Mouse (Mus musculus) stomach, postnatal 0 days (tissue): Measurements from ENCODE around the gene Ppfibp1.

Experiments
- CTCF ChIP-seq: IDR thresholded peaks from 2 replicates; pipeline ENCODE4 v1.5.1; 2016; ENCODE audit warnings: antibody characterized with exemption, low read depth, mild to moderate bottlenecking, moderate library complexity
- EP300 ChIP-seq: optimal IDR thresholded peaks from 2 replicates; pipeline ENCODE3; 2016; ENCODE audit warnings: antibody characterized with exemption

DNA sequence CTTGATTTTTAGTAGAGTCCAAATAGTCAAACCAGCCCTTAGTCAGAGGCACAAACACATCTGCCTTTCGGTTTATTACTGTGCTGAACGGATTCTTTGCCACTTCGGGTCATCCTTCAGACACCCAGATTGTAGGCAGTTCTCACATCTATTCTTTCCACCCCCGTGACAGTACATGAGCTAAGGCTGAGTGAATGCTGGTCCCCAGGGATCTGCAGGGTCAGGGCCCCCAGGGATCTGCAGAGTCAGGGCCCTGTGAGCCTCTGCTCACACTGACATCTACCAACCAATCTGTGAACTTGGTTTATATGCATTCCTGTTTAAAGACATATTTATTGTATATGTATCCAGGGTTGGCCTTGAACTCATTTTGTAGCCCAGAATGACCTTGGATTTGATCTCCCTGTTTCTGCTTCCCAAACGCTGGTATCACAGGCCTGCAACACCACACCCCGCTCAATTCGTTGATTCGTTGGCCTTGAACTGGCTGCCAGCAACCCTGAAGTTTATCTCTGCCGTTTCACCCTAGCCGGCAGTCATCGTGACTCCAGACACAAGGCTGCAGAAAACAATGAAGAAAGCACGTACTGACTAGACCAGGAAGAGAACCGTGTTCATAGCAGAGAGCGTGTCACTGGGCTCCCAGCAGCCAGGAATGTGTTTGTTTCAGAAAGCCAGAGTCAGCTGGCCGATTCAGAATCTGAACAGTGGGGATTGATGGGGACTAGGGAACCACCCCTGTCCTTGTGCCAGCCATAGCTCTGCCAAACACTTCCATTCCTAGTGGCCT is 42.1 kb upstream of the Ppfibp1 start:
- TF ChIP-seq CTCF, result no peak
- no peak for TF ChIP-seq EP300
